Mouse (Mus musculus) heart, embryonic 11.5 days (tissue): ENCODE results near the gene Cnbp. TPM values are rescaled to one million over a fixed set of nuclear protein-coding genes. Genes with fewer than 3 reads are reported as not detected.

Experiments used
- ATAC-seq: fragments of 200-750 bp; cut with Nextera tagmentation; replicated peaks from 2 replicates; pipeline ENCODE4 v1.8.0; 2017; ENCODE audit warnings: moderate library complexity; ENCODE audit not compliant: insufficient number of reproducible peaks, low FRiP score, low TSS enrichment
- H3K27ac ChIP-seq: fragments of 300-500 bp; sonication (generic); 2 replicates; pipeline ENCODE4 v1.5.1; 2014; ENCODE audit warnings: mild to moderate bottlenecking, low read depth, low read length
- H3K27me3 ChIP-seq: fragments of 300-500 bp; sonication (generic); 2 replicates; pipeline ENCODE4 v1.6.1; 2014; ENCODE audit warnings: mild to moderate bottlenecking, low read length, mixed read lengths; ENCODE audit not compliant: control insufficient read depth, insufficient read depth
- H3K36me3 ChIP-seq: fragments of 300-500 bp; sonication (generic); 2 replicates; pipeline ENCODE4 v1.6.1; 2014; ENCODE audit warnings: mild to moderate bottlenecking, low read length, moderate library complexity, mixed read lengths; ENCODE audit not compliant: control insufficient read depth, insufficient read depth
- H3K4me1 ChIP-seq: fragments of 300-500 bp; sonication (generic); 2 replicates; pipeline ENCODE4 v1.6.1; 2014; ENCODE audit warnings: low read length; ENCODE audit not compliant: control insufficient read depth, insufficient read depth
- H3K4me2 ChIP-seq: fragments of 300-500 bp; sonication (generic); 2 replicates; pipeline ENCODE4 v1.6.1; 2014; ENCODE audit warnings: mild to moderate bottlenecking, moderate library complexity
- H3K4me3 ChIP-seq: fragments of 300-500 bp; sonication (generic); 2 replicates; pipeline ENCODE4 v1.5.1; 2014; ENCODE audit warnings: low read depth, low read length
- H3K9ac ChIP-seq: fragments of 300-500 bp; sonication (generic); 2 replicates; pipeline ENCODE4 v1.6.1; 2014; ENCODE audit warnings: mild to moderate bottlenecking, low read depth, low read length, moderate library complexity
- H3K9me3 ChIP-seq: fragments of 300-500 bp; sonication (generic); replicated peaks from 2 replicates; pipeline ENCODE4 v1.6.1; 2016; ENCODE audit warnings: low read length; ENCODE audit not compliant: control insufficient read depth
- WGBS: fragments of 180-500 bp; shearing (Covaris S2); extraction: QIAGEN DNeasy Blood & Tissue Kit; methylation state at CpG from one replicate; pipeline ENCODE4 v1.1.7; 2014; ENCODE audit not compliant: insufficient replicate concordance; 5-methylcytosine and 5-hydroxymethylcytosine counted together
- polyA plus RNA-seq: library from polyadenylated mRNA; unstranded; fragments of >200 nt; fragmentation: Nextera tagmentation; extraction: Ambion mirVana; gene quantifications from 2 replicates; pipeline ENCODE4 v1.2.1, GENCODE M21; 2014

Gene Cnbp
- polyA plus RNA-seq, 1 experiment from 2014 or later: 909 TPM

DNA sequence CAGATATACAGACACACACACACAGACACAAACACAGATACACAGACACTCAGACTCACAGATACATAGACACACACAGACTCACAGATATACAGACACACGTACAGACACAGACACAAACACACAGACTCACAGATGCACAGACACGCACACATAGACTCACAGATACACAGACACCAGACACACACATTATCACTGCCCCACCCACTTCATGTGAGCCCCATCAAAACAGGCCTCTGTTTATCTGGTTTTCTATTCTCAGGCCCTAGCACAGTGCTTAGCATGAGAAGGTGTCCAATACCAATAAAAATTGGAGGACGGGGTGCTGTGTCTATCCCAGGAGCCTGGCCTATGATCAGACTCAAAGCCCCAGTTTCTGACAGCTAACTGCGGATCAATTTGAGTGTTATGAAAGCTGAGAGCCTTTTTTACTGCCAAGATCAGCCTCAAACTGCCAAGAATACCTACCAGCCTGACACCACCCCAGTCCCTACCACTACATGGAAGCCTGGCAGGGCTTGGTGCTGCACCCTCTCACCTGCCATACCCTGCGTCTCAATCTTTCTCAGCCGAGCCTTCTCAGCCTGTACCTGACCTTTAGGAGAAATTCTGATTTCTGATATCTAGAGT is 54.5 kb downstream of the Cnbp start:
- H3K36me3 ChIP-seq: peaks cover 6% of the 10 kb centered on the region; the same call in 1 of the 2 replicates
- no peak overlapping the region for H3K27ac ChIP-seq
- no peak overlapping the region for H3K4me2 ChIP-seq
- WGBS: 83% methylated on average over 6 of the region's 6 CpGs
- H3K9ac ChIP-seq: no peak overlapping the region
- no peak overlapping the region for H3K4me3 ChIP-seq
- no peak for ATAC-seq
- H3K9me3 ChIP-seq: no peaks in the 10 kb centered on the region
- no peaks in the 10 kb centered on the region for H3K27me3 ChIP-seq
- peaks cover 4% of the 10 kb centered on the region; the same call in 1 of the 2 replicates for H3K4me1 ChIP-seq

DNA sequence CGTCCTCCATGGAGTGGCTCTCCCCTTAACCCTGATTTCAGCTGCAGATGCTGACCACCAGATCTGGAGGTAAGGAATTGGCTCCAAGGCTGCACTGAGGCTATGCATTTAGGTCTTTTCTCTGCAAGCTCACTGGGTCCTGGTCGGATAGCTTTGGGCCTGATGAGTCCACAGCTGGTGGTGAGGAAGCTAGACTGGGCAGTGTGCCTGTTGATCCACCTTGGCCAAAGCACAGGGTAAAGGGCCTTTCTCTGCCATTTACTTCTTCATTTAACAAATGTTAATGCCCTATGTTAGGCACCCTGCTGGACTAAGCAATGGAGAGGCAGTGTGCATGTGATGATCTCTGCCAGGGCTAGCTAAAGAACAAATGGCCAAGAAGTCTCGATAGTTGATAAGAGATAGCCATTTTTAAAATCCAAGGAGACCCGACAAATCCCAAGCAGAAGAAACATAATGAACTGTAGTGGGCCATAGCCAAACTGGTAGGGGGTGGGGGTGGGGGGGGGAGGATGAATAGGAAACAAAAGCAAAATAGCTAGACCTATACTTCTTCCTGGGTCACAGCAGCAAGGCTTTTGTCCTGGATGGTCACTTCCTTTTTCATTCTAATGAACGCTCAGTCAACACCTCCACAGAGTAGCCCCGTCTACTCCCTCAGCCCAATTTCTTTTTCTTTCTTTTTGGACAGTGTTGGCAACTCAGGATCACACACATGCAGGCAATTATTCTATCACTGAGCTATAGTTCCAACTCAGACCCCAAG is 55.3 kb downstream of the Cnbp start:
- peaks cover 9% of the 10 kb centered on the region; the same call in 1 of the 2 replicates for H3K4me1 ChIP-seq
- no peak overlapping the region for H3K4me2 ChIP-seq
- H3K27me3 ChIP-seq: no peaks in the 10 kb centered on the region
- peaks cover 6% of the 10 kb centered on the region; the same call in 1 of the 2 replicates for H3K36me3 ChIP-seq
- H3K9ac ChIP-seq: no peak overlapping the region
- no peak overlapping the region for H3K27ac ChIP-seq
- H3K9me3 ChIP-seq: no peaks in the 10 kb centered on the region
- no peak for ATAC-seq
- H3K4me3 ChIP-seq: no peak overlapping the region
- 72% methylated on average over 6 of the region's 6 CpGs for WGBS

DNA sequence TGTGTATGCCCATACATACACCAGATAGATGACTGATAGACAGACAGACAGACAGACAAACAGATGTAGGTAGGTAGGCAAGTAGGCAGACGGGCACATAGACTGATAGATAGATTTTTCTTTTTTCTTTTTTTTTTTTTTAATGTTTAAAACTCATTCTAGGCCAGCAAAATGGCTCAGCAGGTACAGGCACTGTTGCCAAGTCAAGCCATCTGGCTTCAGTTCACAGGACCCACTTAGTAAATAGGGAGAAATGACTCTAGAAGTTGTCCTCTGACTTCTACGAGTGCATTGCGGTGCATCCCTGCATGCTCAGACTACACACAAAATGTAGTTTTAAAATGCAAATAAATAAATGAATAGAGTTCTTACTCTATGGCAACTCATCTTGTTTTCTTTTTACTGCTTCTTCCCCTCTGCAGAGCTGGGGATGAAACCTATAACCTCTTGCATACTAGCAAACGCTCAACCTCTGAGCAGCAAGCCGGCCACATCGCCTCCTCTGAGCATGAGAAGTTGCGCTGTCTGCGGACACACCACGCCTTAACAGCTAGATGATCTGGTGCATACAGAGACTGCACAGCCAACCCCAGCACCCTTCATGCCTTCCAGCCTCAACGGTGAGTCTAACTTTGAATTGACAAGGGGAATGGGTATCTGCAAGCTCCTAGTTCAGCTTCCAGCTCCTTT is 56.9 kb downstream of the Cnbp start:
- Histone ChIP-seq H3K9me3 (no peaks in the 10 kb centered on the region), H3K27me3 (no peaks in the 10 kb centered on the region), H3K36me3 (peaks cover 6% of the 10 kb centered on the region; the same call in 1 of the 2 replicates), H3K27ac (no peak overlapping the region), H3K9ac (no peak overlapping the region), H3K4me3 (no peak overlapping the region), H3K4me1 (peaks cover 14% of the 10 kb centered on the region), H3K4me2 (no peak overlapping the region)
- ATAC-seq: no peak
- 81% methylated on average over 10 of the region's 10 CpGs for WGBS

Other genes starting within 250 kb of the Cnbp start
- gene Aplf, start 178.9 kb downstream of the Cnbp start, polyA plus RNA-seq: 9.3 and 10.1 TPM in 2 replicates
- gene Efcc1, start 120.2 kb downstream of the Cnbp start, polyA plus RNA-seq: 0.25 TPM in 1 of 2 replicates, not detected in the other
- 6.1 and 7.1 TPM in 2 replicates for gene Gp9, start 73.0 kb downstream of the Cnbp start, polyA plus RNA-seq
- 6.4 and 6.9 TPM in 2 replicates for gene Rab43, start 38.9 kb downstream of the Cnbp start, polyA plus RNA-seq
- 2.3 TPM in 2 replicates for gene Gm45140, start 15.3 kb downstream of the Cnbp start, polyA plus RNA-seq
- 28.1 and 36.5 TPM in 2 replicates for gene Isy1, start 12.3 kb downstream of the Cnbp start, polyA plus RNA-seq
- gene Copg1, start 36.7 kb upstream of the Cnbp start, polyA plus RNA-seq: 118 and 151 TPM in 2 replicates
- gene Hmces, start 62.8 kb upstream of the Cnbp start, polyA plus RNA-seq: 28.5 and 28.7 TPM in 2 replicates
- gene H1fx, start 130.5 kb upstream of the Cnbp start, polyA plus RNA-seq: 20.4 and 22.7 TPM in 2 replicates
- 227 and 245 TPM in 2 replicates for gene Rab7, start 194.2 kb upstream of the Cnbp start, polyA plus RNA-seq
- gene Rpn1, start 233.4 kb upstream of the Cnbp start, polyA plus RNA-seq: 234 and 256 TPM in 2 replicates